Mouse (Mus musculus) midbrain, embryonic 10.5 days (tissue): ENCODE measurements around the gene Prpf40b. TPM values are rescaled to one million over a fixed set of nuclear protein-coding genes. Genes with fewer than 3 reads are reported as not detected.

Experiments used
- DNase-seq: peaks from one replicate; pipeline ENCODE4 v3.0.0-alpha.2; 2017; ENCODE audit warnings: low spot score
- H3K27ac ChIP-seq: fragments of 300-500 bp; sonication (generic); replicated peaks from 2 replicates; pipeline ENCODE4 v1.5.1; 2016; ENCODE audit warnings: mild to moderate bottlenecking
- H3K27me3 ChIP-seq: fragments of 300-500 bp; sonication (generic); 2 replicates; pipeline ENCODE4 v1.6.1; 2016; ENCODE audit warnings: low read depth, mild to moderate bottlenecking; ENCODE audit not compliant: poor library complexity, severe bottlenecking
- H3K36me3 ChIP-seq: fragments of 300-500 bp; sonication (generic); 2 replicates; pipeline ENCODE4 v1.6.1; 2016; ENCODE audit warnings: mild to moderate bottlenecking, moderate library complexity
- H3K4me1 ChIP-seq: fragments of 300-500 bp; sonication (generic); 2 replicates; pipeline ENCODE4 v1.6.1; 2016
- H3K4me3 ChIP-seq: fragments of 300-500 bp; sonication (generic); 2 replicates; pipeline ENCODE4 v1.5.1; 2016; ENCODE audit warnings: mild to moderate bottlenecking, moderate library complexity
- H3K9me3 ChIP-seq: fragments of 300-500 bp; sonication (generic); replicated peaks from 2 replicates; pipeline ENCODE4 v1.6.1; 2016; ENCODE audit warnings: mild to moderate bottlenecking
- WGBS: fragments of 180-500 bp; shearing (Covaris S2); methylation state at CpG from one replicate; pipeline ENCODE4 v1.1.7; 2016; 5-methylcytosine and 5-hydroxymethylcytosine counted together
- polyA plus RNA-seq: library from polyadenylated mRNA; unstranded; fragments of >200 nt; fragmentation: Nextera tagmentation; extraction: Ambion mirVana; gene quantifications from 2 replicates; pipeline ENCODE4 v1.2.1, GENCODE M21; 2016

The Prpf40b gene
- polyA plus RNA-seq, 1 experiment from 2014 or later, result 61.2 TPM

DNA sequence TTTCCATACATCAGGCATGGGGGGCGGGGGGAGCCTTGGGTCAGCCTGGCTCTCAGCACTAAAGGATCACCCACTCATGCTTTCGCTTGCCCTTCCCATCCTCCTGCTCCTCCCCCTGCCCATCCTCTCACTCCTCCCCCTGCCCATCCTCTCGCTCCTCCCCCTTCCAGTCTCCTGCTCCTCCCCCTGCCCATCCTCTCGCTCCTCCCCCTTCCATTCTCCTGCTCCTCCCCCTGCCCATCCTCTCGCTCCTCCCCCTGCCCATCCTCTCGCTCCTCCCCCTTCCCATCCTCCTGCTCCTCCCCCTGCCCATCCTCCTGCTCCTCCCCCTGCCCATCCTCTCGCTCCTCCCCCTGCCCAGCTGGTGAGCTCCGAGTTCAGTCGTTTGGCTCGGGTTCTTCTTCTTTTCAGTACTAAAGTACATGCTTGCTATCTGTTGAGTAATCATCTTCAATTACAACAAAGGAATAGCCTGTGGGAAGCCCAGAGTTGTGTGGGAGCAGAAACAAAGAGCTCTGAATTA is 35.1 kb upstream of the Prpf40b start:
- peak overlapping the region; percentile 39 for H3K4me3 ChIP-seq
- WGBS, result 1% methylated on average over 9 of the region's 10 CpGs
- peak; percentile 89 for DNase-seq
- H3K27ac ChIP-seq, result peak overlapping the region; percentile 67
- no peaks in the 10 kb centered on the region for H3K36me3 ChIP-seq
- peaks cover 18% of the 10 kb centered on the region for H3K4me1 ChIP-seq
- H3K9me3 ChIP-seq, result no peaks in the 10 kb centered on the region
- H3K27me3 ChIP-seq, result no peaks in the 10 kb centered on the region

DNA sequence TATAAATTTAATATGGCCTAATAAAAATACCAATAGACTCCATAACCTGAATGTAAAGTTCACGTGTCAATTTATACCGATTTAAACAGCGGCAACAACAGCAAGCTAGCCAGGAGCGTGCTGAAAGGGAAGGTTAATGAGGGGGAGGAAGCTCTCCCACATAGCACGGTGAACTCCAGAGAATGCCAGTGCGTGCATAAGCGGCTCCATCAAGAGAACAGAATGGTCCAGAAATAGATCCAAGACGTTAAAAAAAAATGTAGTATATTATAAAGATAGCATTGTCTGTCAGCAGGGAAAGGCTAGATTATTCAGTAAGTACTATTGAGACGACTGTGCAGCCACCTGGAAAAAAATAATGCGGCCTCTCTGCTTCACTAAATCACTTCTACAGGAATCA is 32.2 kb upstream of the Prpf40b start:
- 85% methylated on average over 10 of the region's 10 CpGs for WGBS
- H3K27me3 ChIP-seq, result no peaks in the 10 kb centered on the region

DNA sequence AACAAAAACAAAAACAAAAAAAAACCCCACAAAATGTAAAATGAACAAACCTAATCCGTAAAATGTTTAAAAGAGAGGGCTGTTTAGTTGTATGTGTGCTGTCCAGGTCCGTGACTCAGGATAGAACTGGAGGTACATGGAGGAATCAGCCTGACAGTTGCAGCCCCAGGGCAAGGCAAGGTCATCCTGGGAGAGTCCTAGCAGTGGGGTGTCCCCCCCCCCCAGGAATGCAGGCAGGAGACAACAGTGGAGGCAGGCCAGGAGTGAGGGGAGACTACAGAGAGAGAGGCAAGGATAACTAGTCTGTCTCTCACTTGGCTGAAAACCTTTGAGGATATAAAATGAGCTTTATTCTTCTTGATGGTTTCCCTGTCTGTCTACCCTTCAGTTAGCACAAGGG is 30.5 kb upstream of the Prpf40b start:
- Histone ChIP-seq H3K4me3 (no peak overlapping the region), H3K27ac (no peak overlapping the region), H3K27me3 (no peaks in the 10 kb centered on the region), H3K4me1 (peaks cover 21% of the 10 kb centered on the region), H3K36me3 (no peaks in the 10 kb centered on the region), H3K9me3 (no peaks in the 10 kb centered on the region)
- 74% methylated on average over 2 of the region's 2 CpGs for WGBS
- DNase-seq, result no peak

More for the DNA sequence above, 32.2 kb upstream of the Prpf40b start:
- peaks cover 24% of the 10 kb centered on the region for H3K4me1 ChIP-seq
- H3K36me3 ChIP-seq, result no peaks in the 10 kb centered on the region
- no peak overlapping the region for H3K4me3 ChIP-seq
- DNase-seq, result no peak
- H3K27ac ChIP-seq, result no peak overlapping the region
- no peaks in the 10 kb centered on the region for H3K9me3 ChIP-seq

DNA sequence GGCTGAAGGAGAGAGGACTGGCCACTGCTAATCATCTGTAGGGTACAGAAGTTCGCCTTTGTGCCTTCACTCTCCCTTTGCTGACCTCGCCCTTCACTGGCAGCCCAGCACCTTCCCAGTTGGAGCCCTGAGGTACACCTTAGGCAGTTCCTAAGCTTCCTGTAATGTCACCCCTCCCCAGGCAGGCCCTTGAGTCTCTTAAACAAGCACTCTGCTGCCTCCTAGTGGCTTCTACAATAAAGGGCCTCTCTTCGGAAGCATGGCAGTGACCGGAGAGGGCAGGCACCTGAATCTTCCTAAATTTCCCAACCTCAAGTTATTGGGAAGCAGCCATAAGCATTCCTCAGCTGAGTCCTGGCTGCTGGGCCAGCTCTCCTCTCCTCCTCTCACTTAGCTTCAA is 29.2 kb upstream of the Prpf40b start:
- H3K36me3 ChIP-seq, result no peaks in the 10 kb centered on the region
- DNase-seq, result peak; percentile 54
- no peaks in the 10 kb centered on the region for H3K9me3 ChIP-seq
- 14% methylated on average over 4 of the region's 4 CpGs for WGBS
- no peaks in the 10 kb centered on the region for H3K27me3 ChIP-seq
- no peak overlapping the region for H3K27ac ChIP-seq
- H3K4me1 ChIP-seq, result peaks cover 12% of the 10 kb centered on the region; the same call in 1 of the 2 replicates
- 0 out of 2 replicates have a peak overlapping the region, but pooled peaks have one; percentile 2 for H3K4me3 ChIP-seq

DNA sequence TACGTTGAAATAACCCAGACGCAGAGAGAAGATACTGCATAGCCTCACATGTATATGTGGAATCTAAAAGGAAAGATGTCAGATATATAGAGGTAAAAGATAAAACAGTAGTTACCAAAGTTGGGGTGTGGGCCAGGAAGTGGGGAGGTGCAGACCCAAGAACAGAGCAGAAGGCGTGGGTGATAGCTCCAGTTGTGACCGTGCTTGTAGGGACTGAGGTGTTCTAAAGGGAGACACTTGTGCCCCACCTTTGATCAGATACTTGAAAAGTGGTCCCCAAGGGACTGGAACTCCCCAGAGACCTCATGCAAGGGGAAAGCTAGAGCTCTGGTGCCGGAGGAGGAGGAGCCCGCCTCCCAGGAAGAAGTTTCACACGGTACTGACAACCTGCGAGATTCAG is 18.8 kb upstream of the Prpf40b start:
- H3K27me3 ChIP-seq, result no peaks in the 10 kb centered on the region
- H3K4me3 ChIP-seq, result no peak overlapping the region
- no peak overlapping the region for H3K27ac ChIP-seq
- WGBS, result 86% methylated on average over 8 of the region's 8 CpGs
- no peak for DNase-seq
- H3K36me3 ChIP-seq, result no peaks in the 10 kb centered on the region
- H3K4me1 ChIP-seq, result peaks cover 9% of the 10 kb centered on the region
- no peaks in the 10 kb centered on the region for H3K9me3 ChIP-seq

DNA sequence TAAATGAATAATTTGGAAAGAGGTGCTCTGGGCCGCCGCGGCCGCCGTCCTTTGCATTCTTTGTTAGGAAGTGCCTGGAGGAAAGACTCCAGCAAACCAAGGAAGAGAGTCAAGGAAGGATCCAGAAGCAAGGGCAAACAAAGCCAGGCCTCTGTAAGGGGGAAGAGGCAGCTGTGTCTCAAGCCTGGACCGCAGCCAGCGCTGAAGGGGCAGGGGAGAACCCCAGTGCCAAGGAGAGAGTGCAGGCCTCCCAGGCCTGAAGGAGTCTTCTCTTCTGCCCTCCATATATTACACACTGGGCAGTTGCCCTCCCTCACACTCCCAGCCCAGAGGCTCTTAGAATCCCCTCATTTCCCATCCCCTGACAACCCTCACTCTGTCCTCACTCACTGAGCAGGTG is 16.6 kb upstream of the Prpf40b start:
- no peaks in the 10 kb centered on the region for H3K9me3 ChIP-seq
- no peaks in the 10 kb centered on the region for H3K36me3 ChIP-seq
- H3K4me1 ChIP-seq, result no peaks in the 10 kb centered on the region
- no peak overlapping the region for H3K27ac ChIP-seq
- H3K27me3 ChIP-seq, result no peaks in the 10 kb centered on the region
- 95% methylated on average over 7 of the region's 7 CpGs for WGBS
- no peak for DNase-seq
- H3K4me3 ChIP-seq, result no peak overlapping the region

DNA sequence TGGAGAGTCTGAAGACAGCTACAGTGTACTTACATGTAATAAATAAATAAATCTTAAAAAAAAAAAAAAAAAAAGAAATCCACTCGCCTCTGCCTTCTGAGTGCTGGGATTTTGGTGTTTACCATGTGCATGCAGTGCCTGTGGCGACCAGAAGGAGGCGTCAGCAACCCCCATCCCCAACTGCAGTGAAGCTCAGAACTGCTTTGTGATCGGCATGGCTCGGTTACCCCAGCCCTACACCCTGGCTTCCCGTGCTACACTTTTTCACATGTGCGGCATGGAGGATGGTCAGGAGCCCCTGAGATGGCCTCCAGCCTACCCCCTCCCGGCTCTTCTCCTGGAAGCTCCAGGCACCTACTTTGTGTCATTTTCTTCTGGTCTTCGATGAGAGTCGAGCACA is 11.4 kb upstream of the Prpf40b start:
- no peaks in the 10 kb centered on the region for H3K36me3 ChIP-seq
- WGBS, result 72% methylated on average over 10 of the region's 10 CpGs
- no peak for DNase-seq

DNA sequence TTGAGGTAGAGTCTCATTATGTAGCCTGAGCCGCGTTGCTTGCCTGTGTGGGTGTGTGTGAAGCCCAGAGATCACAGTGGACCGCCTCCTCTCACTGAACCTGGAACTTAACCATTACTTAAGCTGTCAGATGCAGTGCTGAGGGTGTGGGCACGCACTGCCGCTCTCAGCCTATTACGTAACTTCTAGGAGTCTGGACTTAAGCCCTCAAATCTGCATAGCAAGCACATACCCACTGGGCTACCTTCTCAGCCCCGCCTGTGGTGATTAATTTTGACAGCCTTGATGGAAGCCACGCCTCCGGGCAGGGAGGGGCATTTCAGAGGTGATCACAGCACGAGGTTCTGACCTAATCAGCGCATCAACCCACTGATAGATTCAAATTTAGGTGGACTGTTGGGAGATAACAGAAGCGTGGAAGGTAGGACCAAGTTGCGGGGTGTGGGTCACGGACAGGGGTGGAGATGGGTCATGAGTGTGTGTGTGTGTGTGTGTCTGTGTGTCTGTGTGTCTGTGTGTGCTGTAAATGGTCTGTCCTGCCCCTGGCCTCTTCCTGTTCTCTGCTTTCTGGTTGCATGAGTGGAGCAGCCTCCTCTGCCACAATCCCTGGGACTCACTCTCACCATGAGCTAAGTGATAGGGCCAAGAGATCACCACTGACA is 10.2 kb upstream of the Prpf40b start:
- no peak overlapping the region for H3K27ac ChIP-seq
- H3K4me1 ChIP-seq, result peaks cover 9% of the 10 kb centered on the region
- no peaks in the 10 kb centered on the region for H3K36me3 ChIP-seq
- 56% methylated on average over 14 of the region's 14 CpGs for WGBS
- H3K9me3 ChIP-seq, result no peaks in the 10 kb centered on the region
- no peak for DNase-seq
- no peaks in the 10 kb centered on the region for H3K27me3 ChIP-seq
- H3K4me3 ChIP-seq, result no peak overlapping the region

More for the DNA sequence above, 11.4 kb upstream of the Prpf40b start:
- Histone ChIP-seq H3K4me1 (peaks cover 9% of the 10 kb centered on the region), H3K4me3 (no peak overlapping the region), H3K27ac (no peak overlapping the region), H3K27me3 (no peaks in the 10 kb centered on the region), H3K9me3 (no peaks in the 10 kb centered on the region)

DNA sequence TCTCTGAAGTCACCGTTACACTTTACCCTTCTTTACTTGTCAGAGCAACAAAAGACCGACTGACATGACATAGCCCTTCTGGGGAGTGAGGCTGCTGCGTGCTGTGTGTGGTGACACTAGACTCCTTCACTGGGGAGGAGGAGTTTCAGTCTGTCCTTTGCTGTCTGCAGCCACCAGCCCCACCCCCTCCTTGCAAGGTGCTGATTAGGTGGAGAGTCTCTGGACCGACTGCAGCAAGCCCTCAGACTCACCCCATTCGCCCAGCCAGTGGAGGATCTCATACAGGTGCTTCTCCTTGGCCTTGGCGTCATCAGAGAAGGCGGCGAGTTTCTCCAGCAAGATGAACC is 9.7 kb upstream of the Prpf40b start:
- Histone ChIP-seq H3K27ac (no peak overlapping the region), H3K27me3 (no peaks in the 10 kb centered on the region), H3K4me1 (peaks cover 9% of the 10 kb centered on the region), H3K9me3 (no peaks in the 10 kb centered on the region), H3K4me3 (no peak overlapping the region), H3K36me3 (no peaks in the 10 kb centered on the region)
- no peak for DNase-seq
- WGBS, result 60% methylated on average over 8 of the region's 8 CpGs

DNA sequence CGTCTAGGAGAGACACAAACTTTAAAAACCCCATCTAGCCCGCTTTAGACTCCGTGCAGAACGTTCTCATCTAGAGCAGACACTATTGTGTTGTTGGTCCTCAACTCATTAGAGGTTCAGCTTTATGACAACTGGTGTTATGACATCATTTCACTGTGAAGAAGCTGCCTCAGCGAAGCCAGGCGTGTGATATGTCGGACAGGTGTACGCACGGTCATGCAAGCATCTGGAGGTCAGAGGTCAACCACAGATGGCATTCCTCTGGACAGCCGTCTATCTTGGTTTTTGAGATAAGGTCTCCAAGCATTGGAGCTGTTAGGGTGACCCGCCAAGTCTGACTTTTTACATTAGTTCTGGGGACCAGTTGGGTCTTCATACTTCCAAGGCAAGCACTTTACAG is 4.3 kb upstream of the Prpf40b start:
- H3K4me3 ChIP-seq, result no peak overlapping the region
- H3K4me1 ChIP-seq, result peaks cover 9% of the 10 kb centered on the region
- no peaks in the 10 kb centered on the region for H3K27me3 ChIP-seq
- no peaks in the 10 kb centered on the region for H3K36me3 ChIP-seq
- no peak for DNase-seq
- H3K27ac ChIP-seq, result no peak overlapping the region
- H3K9me3 ChIP-seq, result no peaks in the 10 kb centered on the region
- WGBS, result 94% methylated on average over 11 of the region's 11 CpGs

DNA sequence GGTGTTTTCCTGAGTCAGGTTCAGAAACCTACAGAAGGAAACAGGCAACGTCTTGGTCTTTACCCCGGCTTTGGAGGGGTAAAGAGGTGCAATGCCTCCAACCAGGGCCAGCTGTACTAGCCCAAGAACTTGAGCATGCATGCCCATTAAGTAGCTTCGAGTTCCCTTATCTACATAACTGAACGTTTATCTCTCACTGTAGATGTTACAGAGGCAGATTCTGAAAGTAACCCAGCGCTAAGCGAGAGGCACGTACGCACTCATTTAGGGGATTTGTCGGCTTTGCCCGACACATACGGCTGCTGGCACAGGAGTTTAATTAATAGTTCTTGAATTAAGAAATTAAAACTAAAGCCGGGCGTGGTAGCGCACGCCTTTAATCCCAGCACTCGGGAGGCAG is 600 bp upstream of the Prpf40b start:
- Histone ChIP-seq H3K9me3 (no peaks in the 10 kb centered on the region), H3K27ac (peak overlapping the region; percentile 93), H3K27me3 (no peaks in the 10 kb centered on the region), H3K36me3 (0 out of 2 replicates have a peak, but pooled peaks cover 3% of the 10 kb centered on the region), H3K4me1 (peaks cover 25% of the 10 kb centered on the region), H3K4me3 (peak overlapping the region; percentile 77)
- WGBS, result 43% methylated on average over 16 of the region's 16 CpGs
- no peak for DNase-seq

DNA sequence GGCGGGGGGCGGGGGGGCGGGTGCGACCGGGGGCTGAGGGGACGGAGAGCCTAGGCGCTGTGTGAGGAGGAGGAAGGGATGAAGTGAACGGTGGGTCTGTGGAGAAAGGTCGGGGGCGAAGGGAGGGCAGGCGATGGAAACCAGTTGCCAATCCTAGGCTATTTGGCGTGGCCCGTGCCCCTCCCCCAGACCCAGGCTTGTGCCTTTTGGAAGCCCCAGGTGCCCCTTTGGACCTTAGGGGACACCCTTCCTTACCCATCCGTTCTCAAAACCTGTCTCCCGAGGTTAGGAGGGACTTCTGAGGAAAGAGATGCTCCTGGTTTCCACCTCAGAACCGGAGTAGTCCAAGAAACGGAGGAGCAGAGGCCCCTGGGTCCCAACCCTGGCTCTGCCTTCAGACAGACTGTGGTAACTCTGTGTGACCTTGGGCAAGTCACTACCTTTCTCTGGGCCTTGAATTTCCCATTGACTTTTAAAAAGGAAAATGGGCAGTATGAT is 646 bp downstream of the Prpf40b start, which contains the start of gene Fam186b:
Gene Fam186b (minus strand): TSS at position 405 of the 498 bp plus-strand sequence.
- DNase-seq, result no peak
- peak within 1 kb of the TSS; percentile 93 for H3K27ac ChIP-seq
- peaks cover 25% of the 10 kb centered on the region for H3K4me1 ChIP-seq
- WGBS, result 4% methylated on average over 14 of the region's 17 CpGs
- H3K9me3 ChIP-seq, result no peaks in the 10 kb centered on the region
- H3K27me3 ChIP-seq, result no peaks in the 10 kb centered on the region
- H3K4me3 ChIP-seq, result peak within 1 kb of the TSS; percentile 77
- H3K36me3 ChIP-seq, result peaks cover 11% of the 10 kb centered on the region; the same call in 1 of the 2 replicates

DNA sequence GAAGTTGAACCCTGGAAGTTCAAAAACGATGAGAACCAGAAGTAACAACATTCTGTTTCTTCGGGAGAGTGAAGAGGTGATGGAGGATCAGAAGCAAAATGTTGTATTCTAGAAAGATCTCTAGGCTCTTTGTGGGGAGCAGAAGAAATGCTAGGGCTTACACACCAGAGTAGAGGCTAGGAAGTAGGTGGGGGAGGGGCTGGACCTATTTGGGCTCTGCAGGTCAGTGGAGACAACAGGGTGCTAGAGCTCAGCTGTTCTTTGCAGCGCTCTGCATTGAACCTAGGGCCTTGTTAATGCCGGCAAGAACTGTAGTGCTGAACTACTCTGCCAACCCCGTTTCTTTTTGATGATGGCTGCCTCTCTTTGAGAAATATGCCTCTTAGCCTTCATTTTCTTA is 1.3 kb downstream of the Prpf40b start:
- Histone ChIP-seq H3K4me3 (peak overlapping the region; percentile 77), H3K36me3 (peaks cover 12% of the 10 kb centered on the region; the same call in 1 of the 2 replicates), H3K27ac (no peak overlapping the region; the same call in 1 of the 2 replicates), H3K4me1 (peaks cover 25% of the 10 kb centered on the region), H3K27me3 (no peaks in the 10 kb centered on the region), H3K9me3 (no peaks in the 10 kb centered on the region)
- 44% methylated on average over 5 of the region's 5 CpGs for WGBS
- DNase-seq, result no peak
